Mouse (Mus musculus): Measurements from ENCODE around the gene Hes5. TPM values are rescaled to one million over a fixed set of nuclear protein-coding genes. Genes with fewer than 3 reads are reported as not detected.

Gene Hes5
- polyA plus RNA-seq, 1 experiment = 76.0 TPM

DNA sequence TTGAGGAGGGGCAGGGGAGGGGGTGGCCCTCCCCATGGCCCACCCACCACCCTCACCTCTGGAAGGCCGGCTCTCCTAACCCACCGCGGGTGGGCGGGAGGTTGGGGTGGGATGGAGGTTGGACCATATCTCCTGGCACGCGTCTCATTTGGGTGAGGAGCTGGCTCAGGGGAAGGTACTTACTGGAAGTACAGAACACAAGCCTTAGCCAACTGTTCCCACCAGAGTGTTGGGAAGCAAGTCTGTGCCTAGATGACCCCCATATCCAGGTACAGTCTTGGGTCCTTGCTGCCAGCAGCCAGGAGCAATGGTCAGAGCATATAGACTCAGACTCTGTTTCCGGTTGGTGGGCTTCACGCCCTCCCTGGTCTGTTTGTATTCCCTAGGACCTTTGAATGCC, 2.1 kb upstream of the Hes5 start:
- TF ChIP-seq CTCF (IDR thresholded peaks at IDR 0.05; ENCODE audit: borderline replicate concordance, extremely low read depth, insufficient read depth, insufficient read length) = no peak
- TF ChIP-seq POLR2A (IDR thresholded peaks at IDR 0.05; ENCODE audit: borderline replicate concordance, extremely low read depth, insufficient read depth, insufficient read length, poor library complexity, severe bottlenecking) = no peak
- DNase-seq (ENCODE audit: low read depth) = no peak

DNA sequence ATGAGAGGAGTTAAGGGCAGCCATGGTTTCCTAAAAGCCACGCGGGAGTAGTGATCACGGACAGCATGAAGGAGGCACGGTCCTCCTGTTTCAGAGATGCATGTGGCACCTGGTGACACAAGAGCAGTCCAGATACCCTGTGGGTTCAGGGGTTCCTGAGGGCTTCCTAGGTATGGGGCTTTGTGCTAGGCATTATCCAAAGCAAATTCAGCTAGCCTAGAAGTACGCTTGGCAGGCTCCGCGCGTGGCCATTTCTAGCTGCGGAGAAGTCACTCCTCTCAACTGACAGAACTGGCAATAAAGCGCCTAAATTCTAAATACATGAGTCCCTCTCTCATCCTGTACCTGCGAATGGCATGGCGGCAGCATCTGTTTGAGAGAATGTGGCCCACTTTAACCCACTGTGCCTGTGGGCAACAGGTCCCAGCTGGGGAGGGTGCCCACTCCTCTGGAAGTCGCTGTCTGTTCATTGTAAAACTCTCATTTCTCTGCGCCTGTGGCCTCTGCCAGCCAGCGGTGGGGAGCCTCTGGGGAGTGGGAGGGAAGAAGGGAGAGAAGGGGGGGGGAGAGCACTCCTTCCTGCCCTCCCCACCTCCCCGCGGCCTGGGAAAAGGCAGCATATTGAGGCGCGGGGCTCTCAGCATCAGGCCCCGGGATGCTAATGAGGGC, 568 bp upstream of the Hes5 start:
- peak; percentile 97 for DNase-seq (ENCODE audit: low read depth)
- TF ChIP-seq POLR2A (IDR thresholded peaks at IDR 0.05; ENCODE audit: borderline replicate concordance, extremely low read depth, insufficient read depth, insufficient read length, poor library complexity, severe bottlenecking) = no peak
- no peak for TF ChIP-seq CTCF (IDR thresholded peaks at IDR 0.05; ENCODE audit: borderline replicate concordance, extremely low read depth, insufficient read depth, insufficient read length)

GRCm38 (mm10) chr4:154961226-154961738, 559 bp downstream of the Hes5 start:
- no peak for TF ChIP-seq POLR2A (IDR thresholded peaks at IDR 0.05; ENCODE audit: borderline replicate concordance, extremely low read depth, insufficient read depth, insufficient read length, poor library complexity, severe bottlenecking)
- no peak for TF ChIP-seq CTCF (IDR thresholded peaks at IDR 0.05; ENCODE audit: borderline replicate concordance, extremely low read depth, insufficient read depth, insufficient read length)
- DNase-seq (ENCODE audit: low read depth) = peak; percentile 58

- DNase-seq (ENCODE audit: low read depth) = no peak
- TF ChIP-seq POLR2A (IDR thresholded peaks at IDR 0.05; ENCODE audit: borderline replicate concordance, extremely low read depth, insufficient read depth, insufficient read length, poor library complexity, severe bottlenecking) = no peak
- TF ChIP-seq CTCF (IDR thresholded peaks at IDR 0.05; ENCODE audit: borderline replicate concordance, extremely low read depth, insufficient read depth, insufficient read length) = no peak
Observed at GRCm38 (mm10) chr4:154961911-154962310, 1.2 kb downstream of the Hes5 start.

DNA sequence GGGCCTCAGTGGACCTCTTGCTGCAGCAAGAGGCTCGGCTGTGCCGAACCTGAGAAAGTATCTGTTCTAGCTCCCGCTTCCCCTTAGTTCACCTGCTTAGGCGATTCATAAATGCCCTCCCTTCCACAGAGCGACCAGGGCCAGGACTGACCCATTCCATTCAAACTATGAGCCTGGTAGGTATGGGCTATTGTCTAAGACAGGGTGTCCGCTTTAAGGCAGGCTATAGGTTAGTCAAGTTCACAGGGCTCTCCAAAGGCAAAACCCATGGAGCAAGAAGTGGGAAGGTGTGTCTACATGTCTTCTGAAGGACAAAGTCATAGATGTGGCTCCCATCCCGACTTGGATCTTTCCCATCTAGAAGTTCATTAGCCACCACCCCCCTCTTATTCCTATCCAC, 2.0 kb downstream of the Hes5 start:
- no peak for DNase-seq (ENCODE audit: low read depth)
- TF ChIP-seq CTCF (IDR thresholded peaks at IDR 0.05; ENCODE audit: borderline replicate concordance, extremely low read depth, insufficient read depth, insufficient read length) (no peak), POLR2A (IDR thresholded peaks at IDR 0.05; ENCODE audit: borderline replicate concordance, extremely low read depth, insufficient read depth, insufficient read length, poor library complexity, severe bottlenecking) (no peak)

- TF ChIP-seq POLR2A (IDR thresholded peaks at IDR 0.05; ENCODE audit: borderline replicate concordance, extremely low read depth, insufficient read depth, insufficient read length, poor library complexity, severe bottlenecking) = no peak
- TF ChIP-seq CTCF (IDR thresholded peaks at IDR 0.05; ENCODE audit: borderline replicate concordance, extremely low read depth, insufficient read depth, insufficient read length) = no peak
- DNase-seq (ENCODE audit: low read depth) = no peak
Observed at GRCm38 (mm10) chr4:154963190-154963836, 2.6 kb downstream of the Hes5 start.

- peak; percentile 97 for DNase-seq (ENCODE audit: low read depth)
- TF ChIP-seq POLR2A (IDR thresholded peaks at IDR 0.05; ENCODE audit: borderline replicate concordance, extremely low read depth, insufficient read depth, insufficient read length, poor library complexity, severe bottlenecking) (peak; percentile 41), CTCF (IDR thresholded peaks at IDR 0.05; ENCODE audit: borderline replicate concordance, extremely low read depth, insufficient read depth, insufficient read length) (no peak)
Observed at GRCm38 (mm10) chr4:154963901-154964580, 3.3 kb downstream of the Hes5 start, which contains the start of gene Pank4. Pank4 (plus strand) TSS chr4:154964123.

- peak; percentile 68 for DNase-seq (ENCODE audit: low read depth)
- TF ChIP-seq CTCF (IDR thresholded peaks at IDR 0.05; ENCODE audit: borderline replicate concordance, extremely low read depth, insufficient read depth, insufficient read length) (no peak), POLR2A (IDR thresholded peaks at IDR 0.05; ENCODE audit: borderline replicate concordance, extremely low read depth, insufficient read depth, insufficient read length, poor library complexity, severe bottlenecking) (no peak)
Observed at GRCm38 (mm10) chr4:154964581-154965235, 4.0 kb downstream of the Hes5 start.

- DNase-seq (ENCODE audit: low read depth) = no peak
- TF ChIP-seq POLR2A (IDR thresholded peaks at IDR 0.05; ENCODE audit: borderline replicate concordance, extremely low read depth, insufficient read depth, insufficient read length, poor library complexity, severe bottlenecking) (no peak), CTCF (IDR thresholded peaks at IDR 0.05; ENCODE audit: borderline replicate concordance, extremely low read depth, insufficient read depth, insufficient read length) (no peak)
Observed at GRCm38 (mm10) chr4:154965856-154966255, 5.1 kb downstream of the Hes5 start.

GRCm38 (mm10) chr4:154967173-154967572, 6.5 kb downstream of the Hes5 start:
- no peak for TF ChIP-seq POLR2A (IDR thresholded peaks at IDR 0.05; ENCODE audit: borderline replicate concordance, extremely low read depth, insufficient read depth, insufficient read length, poor library complexity, severe bottlenecking)
- TF ChIP-seq CTCF (IDR thresholded peaks at IDR 0.05; ENCODE audit: borderline replicate concordance, extremely low read depth, insufficient read depth, insufficient read length) = peak; percentile 66; the same call in 1 of the 2 replicates
- peak; percentile 80 for DNase-seq (ENCODE audit: low read depth)

- TF ChIP-seq POLR2A (IDR thresholded peaks at IDR 0.05; ENCODE audit: borderline replicate concordance, extremely low read depth, insufficient read depth, insufficient read length, poor library complexity, severe bottlenecking) (no peak), CTCF (IDR thresholded peaks at IDR 0.05; ENCODE audit: borderline replicate concordance, extremely low read depth, insufficient read depth, insufficient read length) (no peak)
- no peak for DNase-seq (ENCODE audit: low read depth)
Observed at GRCm38 (mm10) chr4:154972546-154972945, 11.8 kb downstream of the Hes5 start.
